Mouse (Mus musculus) bone marrow macrophage, adult 2 months (primary cell): ENCODE results near the gene Nog.

ENCODE experiments used
- CTCF ChIP-seq: IDR thresholded peaks from 2 replicates; pipeline ENCODE4 v1.5.1; 2012; ENCODE audit warnings: low read depth, mild to moderate bottlenecking, low read length, moderate library complexity
- POLR2A ChIP-seq: IDR thresholded peaks from 2 replicates; pipeline ENCODE4 v1.6.1; 2012; ENCODE audit warnings: mild to moderate bottlenecking, low read depth, low read length, borderline replicate concordance

DNA sequence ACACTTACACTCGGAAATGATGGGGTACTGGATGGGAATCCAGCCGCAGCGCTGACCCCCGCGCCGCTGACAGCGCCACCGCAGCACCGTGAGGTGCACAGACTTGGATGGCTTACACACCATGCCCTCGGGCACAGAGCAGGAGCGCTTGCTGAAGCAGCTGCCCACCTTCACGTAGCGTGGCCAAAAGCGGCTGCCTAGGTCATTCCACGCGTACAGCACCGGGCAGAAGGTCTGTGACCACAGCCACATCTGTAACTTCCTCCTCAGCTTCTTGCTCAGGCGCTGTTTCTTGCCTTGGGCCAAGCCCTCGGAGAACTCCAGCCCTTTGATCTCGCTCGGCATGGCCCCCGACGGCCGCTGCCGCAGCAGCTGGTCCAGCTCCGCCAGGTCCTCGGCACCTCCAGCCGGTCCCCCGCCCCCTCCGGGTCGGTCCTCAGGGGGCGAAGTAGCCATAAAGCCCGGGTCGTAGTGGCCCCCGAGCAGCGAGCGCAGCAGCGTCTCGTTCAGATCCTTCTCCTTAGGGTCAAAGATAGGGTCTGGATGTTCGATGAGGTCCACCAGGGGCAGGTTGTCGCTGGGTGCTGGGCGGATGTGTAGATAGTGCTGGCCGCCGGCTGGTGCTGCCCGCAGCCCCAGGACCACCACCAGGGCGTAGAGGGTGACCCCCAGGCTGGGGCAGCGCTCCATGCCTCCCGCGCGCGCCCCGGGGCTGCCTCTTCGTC is 639 bp downstream of the Nog start:
- TF ChIP-seq POLR2A (no peak), CTCF (no peak)
